Mouse (Mus musculus) bone marrow, adult 2 months (tissue): ENCODE measurements at regions not wholly inside any gene's neighbourhood (a gene's known extent, or its start where the extent isn't known, plus 50 kb on each side); places are given as distances from the start of the nearest gene placed in this dataset.

Experiments used
- CTCF ChIP-seq: fragments of 200-500 bp; IDR thresholded peaks from 2 replicates; pipeline ENCODE4 v1.5.1; 2011; ENCODE audit warnings: low read length, control low read depth; ENCODE audit not compliant: control insufficient read depth, insufficient read depth
- POLR2A ChIP-seq: fragments of 200-500 bp; IDR thresholded peaks from 2 replicates; pipeline ENCODE4 v1.6.1; 2011; ENCODE audit warnings: low read depth, mild to moderate bottlenecking, control low read depth, low read length, borderline replicate concordance; ENCODE audit not compliant: control insufficient read depth

DNA sequence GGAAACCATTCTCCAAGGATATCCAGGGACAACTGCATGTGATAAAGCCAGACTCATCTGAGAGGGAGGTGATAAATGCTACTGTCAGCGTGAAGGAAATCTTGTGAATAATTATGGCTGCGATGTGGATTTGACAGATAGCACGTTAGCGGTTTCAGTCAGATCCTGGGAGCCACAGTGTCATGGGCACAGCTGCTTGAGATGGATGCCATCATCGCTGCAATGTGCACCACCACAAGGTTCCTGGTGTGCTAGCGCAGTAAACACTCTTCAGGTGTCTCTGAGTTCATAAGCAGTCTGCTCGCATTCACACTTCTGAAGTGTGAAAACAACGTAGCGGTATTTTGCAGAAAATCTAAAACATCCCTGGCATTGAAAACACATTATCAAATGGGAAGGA, 238.9 kb upstream of the Tas2r134 start:
- TF ChIP-seq POLR2A (no peak), CTCF (no peak)
